Mouse (Mus musculus) heart, embryonic 13.5 days (tissue): Measurements from ENCODE around the gene Fbxl18. TPM values are rescaled to one million over a fixed set of nuclear protein-coding genes. Genes with fewer than 3 reads are reported as not detected.
A peak's percentile ranks its signal among the peaks of the same experiment; 100 is the strongest.

Experiments
- ATAC-seq: fragments of 200-750 bp; cut with Nextera tagmentation; 2 replicates; pipeline ENCODE4 v1.8.0; 2017; ENCODE audit warnings: moderate TSS enrichment; ENCODE audit not compliant: insufficient number of reproducible peaks, low FRiP score, low TSS enrichment; ENCODE audit errors: extremely low read depth
- H3K27ac ChIP-seq: fragments of 300-500 bp; sonication (generic); replicated peaks from 2 replicates; pipeline ENCODE4 v1.5.1; 2015; ENCODE audit warnings: moderate library complexity, mild to moderate bottlenecking, inconsistent platforms
- H3K27me3 ChIP-seq: fragments of 300-500 bp; sonication (generic); replicated peaks from 2 replicates; pipeline ENCODE4 v1.6.1; 2015; ENCODE audit warnings: mild to moderate bottlenecking, inconsistent platforms
- H3K36me3 ChIP-seq: fragments of 300-500 bp; sonication (generic); 2 replicates; pipeline ENCODE4 v1.6.1; 2015; ENCODE audit warnings: mild to moderate bottlenecking, inconsistent platforms
- H3K4me1 ChIP-seq: fragments of 300-500 bp; sonication (generic); 2 replicates; pipeline ENCODE4 v1.6.1; 2015; ENCODE audit warnings: inconsistent platforms
- H3K4me2 ChIP-seq: fragments of 300-500 bp; sonication (generic); 2 replicates; pipeline ENCODE4 v1.6.1; 2015; ENCODE audit warnings: inconsistent platforms, mild to moderate bottlenecking, moderate library complexity
- H3K4me3 ChIP-seq: fragments of 300-500 bp; sonication (generic); 2 replicates; pipeline ENCODE4 v1.5.1; 2015; ENCODE audit warnings: moderate library complexity, mild to moderate bottlenecking, inconsistent platforms
- H3K9ac ChIP-seq: fragments of 300-500 bp; sonication (generic); 2 replicates; pipeline ENCODE4 v1.6.1; 2015; ENCODE audit warnings: inconsistent platforms, mild to moderate bottlenecking, moderate library complexity
- H3K9me3 ChIP-seq: fragments of 300-500 bp; sonication (generic); 2 replicates; pipeline ENCODE4 v1.6.1; 2016; ENCODE audit warnings: inconsistent platforms
- WGBS: fragments of 180-500 bp; shearing (Covaris S2); methylation state at CpG from one replicate; pipeline ENCODE4 v1.1.7; 2015; ENCODE audit warnings: mixed read lengths; 5-methylcytosine and 5-hydroxymethylcytosine counted together
- polyA plus RNA-seq: library from polyadenylated mRNA; unstranded; fragments of >200 nt; fragmentation: Nextera tagmentation; extraction: Ambion mirVana; gene quantifications from 2 replicates; pipeline ENCODE4 v1.2.1, GENCODE M21; 2015

Gene Fbxl18
- polyA plus RNA-seq, 1 experiment from 2014 or later = 8.7 TPM

DNA sequence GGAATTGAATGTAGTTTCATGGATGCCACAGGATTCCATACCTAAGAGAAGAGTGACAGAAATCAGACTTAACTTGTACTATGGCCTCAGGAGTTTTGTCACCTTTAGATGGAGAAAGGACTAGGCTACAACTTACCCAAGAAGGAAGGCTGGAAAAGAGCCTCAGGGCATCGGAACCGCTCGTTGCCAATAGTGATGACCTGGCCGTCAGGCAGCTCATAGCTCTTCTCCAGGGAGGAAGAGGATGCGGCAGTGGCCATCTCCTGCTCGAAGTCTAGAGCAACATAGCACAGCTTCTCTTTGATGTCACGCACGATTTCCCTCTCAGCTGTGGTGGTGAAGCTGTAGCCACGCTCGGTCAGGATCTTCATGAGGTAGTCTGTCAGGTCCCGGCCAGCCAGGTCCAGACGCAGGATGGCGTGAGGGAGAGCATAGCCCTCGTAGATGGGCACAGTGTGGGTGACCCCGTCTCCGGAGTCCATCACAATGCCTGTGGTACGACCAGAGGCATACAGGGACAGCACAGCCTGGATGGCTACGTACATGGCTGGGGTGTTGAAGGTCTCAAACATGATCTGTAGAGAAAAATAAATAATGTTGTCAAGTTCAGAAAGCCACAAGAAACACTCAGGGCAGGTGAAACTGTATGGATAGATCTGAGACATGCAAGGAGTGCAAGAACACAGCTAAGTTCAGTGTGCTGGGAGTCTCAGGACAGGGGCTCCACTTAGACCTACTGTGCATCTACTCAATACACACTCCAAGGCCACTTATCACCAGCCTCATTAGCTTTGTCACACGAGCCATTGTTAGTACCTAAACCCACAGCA is 9.2 kb upstream of the Fbxl18 start:
- peak overlapping the region; percentile 100 for H3K27ac ChIP-seq
- peak overlapping the region; percentile 100 for H3K9ac ChIP-seq
- H3K4me2 ChIP-seq = peak overlapping the region; percentile 90
- H3K4me1 ChIP-seq = peaks cover 50% of the 10 kb centered on the region
- H3K36me3 ChIP-seq = peaks cover 62% of the 10 kb centered on the region
- WGBS = 62% methylated on average over 19 of the region's 19 CpGs
- H3K9me3 ChIP-seq = no peaks in the 10 kb centered on the region
- ATAC-seq = no peak
- H3K4me3 ChIP-seq = peak overlapping the region; percentile 98
- no peaks in the 10 kb centered on the region for H3K27me3 ChIP-seq

DNA sequence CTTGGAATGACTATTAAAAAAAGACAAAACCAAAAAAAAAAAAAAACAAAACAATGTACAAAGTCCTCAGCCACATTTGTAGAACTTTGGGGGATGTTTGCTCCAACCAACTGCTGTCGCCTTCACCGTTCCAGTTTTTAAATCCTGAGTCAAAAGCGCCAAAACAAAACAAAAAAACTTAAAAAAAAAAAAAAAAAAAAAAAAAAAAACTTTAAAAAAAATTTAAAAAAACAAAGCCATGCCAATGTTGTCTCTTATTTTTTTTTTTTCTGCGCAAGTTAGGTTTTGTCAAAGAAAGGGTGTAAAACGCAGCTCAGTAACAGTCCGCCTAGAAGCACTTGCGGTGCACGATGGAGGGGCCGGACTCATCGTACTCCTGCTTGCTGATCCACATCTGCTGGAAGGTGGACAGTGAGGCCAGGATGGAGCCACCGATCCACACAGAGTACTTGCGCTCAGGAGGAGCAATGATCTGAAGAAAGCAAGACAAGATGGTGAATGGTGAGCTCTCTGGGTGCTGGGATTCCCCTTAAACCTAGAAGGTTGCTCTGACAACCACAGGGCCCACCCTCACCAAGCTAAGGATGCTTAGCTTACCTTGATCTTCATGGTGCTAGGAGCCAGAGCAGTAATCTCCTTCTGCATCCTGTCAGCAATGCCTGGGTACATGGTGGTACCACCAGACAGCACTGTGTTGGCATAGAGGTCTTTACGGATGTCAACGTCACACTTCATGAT is 8.4 kb upstream of the Fbxl18 start:
- Histone ChIP-seq H3K4me2 (peak overlapping the region; percentile 90), H3K9me3 (no peaks in the 10 kb centered on the region), H3K36me3 (peaks cover 67% of the 10 kb centered on the region), H3K27ac (peak overlapping the region; percentile 100), H3K4me1 (peaks cover 43% of the 10 kb centered on the region), H3K9ac (peak overlapping the region; percentile 100), H3K27me3 (no peaks in the 10 kb centered on the region), H3K4me3 (peak overlapping the region; percentile 98)
- WGBS = 66% methylated on average over 14 of the region's 14 CpGs
- ATAC-seq = no peak

DNA sequence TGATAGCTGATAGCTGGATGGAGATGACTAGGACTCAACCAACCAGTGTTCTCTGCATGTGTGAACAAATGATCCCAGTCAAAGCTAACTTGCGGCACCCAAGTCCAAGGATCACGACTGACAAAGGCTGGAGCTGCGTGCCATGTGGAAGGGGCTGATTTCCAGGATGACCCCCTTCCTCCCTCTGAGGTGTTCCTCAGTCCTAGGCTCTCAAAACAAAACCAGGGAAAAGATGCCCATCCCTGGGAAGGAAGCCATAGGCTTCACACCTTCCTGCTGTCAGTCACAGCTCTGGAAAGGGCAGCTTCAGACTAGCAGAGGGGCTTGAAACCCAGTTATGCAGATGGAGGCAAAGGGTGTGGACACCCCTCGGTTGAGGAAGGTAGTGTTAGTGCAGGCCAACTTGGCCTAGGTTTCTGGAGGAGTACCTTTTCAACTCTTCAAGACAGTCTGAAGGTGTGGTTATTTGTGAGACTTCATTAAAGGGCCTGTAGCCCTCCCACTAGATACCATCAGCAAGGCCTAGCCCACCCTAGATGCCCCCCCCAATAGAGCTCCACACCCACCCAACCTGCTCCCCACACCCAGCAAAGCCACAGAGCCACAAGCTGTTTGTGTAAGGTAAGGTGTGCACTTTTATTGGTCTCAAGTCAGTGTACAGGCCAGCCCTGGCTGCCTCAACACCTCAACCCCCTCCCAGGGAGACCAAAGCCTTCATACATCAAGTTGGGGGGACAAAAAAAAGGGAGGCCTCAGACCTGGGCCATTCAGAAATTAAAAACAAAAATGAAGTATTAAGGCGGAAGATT is 7.5 kb upstream of the Fbxl18 start:
- peak overlapping the region; percentile 23 for H3K4me3 ChIP-seq
- H3K4me1 ChIP-seq = peaks cover 33% of the 10 kb centered on the region
- 38% methylated on average over 5 of the region's 5 CpGs for whole genome bisulfite sequencing
- peak overlapping the region; percentile 78 for H3K9ac ChIP-seq
- no peak for ATAC-seq
- no peaks in the 10 kb centered on the region for H3K9me3 ChIP-seq
- H3K4me2 ChIP-seq = peak overlapping the region; percentile 90
- H3K27me3 ChIP-seq = no peaks in the 10 kb centered on the region
- peaks cover 70% of the 10 kb centered on the region for H3K36me3 ChIP-seq
- peak overlapping the region; percentile 70 for H3K27ac ChIP-seq

DNA sequence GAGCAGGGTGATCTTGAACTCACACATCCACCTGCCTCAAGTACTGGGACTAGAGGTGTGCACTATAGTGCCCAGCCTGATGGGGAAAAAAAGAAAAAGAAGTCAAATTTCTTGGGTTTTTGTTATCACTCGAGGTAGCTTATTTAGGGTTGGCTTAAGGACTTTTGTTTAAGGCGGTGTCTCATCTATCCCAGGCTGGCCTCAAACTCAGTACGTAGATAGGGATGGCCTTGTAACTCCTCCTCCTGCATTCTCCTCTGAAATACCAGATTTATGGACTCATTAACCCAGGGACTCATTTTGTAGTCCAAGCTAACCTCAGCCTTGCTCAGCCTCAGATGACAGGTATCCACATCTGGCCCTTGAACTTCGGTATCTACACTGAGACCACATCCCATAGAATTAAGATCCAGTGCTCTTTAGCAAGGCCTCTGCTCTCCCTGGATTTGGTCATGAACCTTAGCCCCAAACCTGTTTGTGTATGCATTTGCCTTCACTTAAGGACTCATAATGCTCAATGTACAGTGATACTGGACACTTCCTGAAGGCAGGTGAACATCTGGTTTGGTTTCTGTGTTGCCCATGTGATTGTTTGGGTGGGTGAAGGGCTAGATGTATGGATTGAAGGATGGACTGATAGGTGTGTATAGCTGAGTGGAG is 6.8 kb upstream of the Fbxl18 start:
- Histone ChIP-seq H3K36me3 (peaks cover 75% of the 10 kb centered on the region), H3K9ac (peak overlapping the region; percentile 78; the same call in 1 of the 2 replicates), H3K4me3 (0 out of 2 replicates have a peak overlapping the region, but pooled peaks have one; percentile 23)

DNA sequence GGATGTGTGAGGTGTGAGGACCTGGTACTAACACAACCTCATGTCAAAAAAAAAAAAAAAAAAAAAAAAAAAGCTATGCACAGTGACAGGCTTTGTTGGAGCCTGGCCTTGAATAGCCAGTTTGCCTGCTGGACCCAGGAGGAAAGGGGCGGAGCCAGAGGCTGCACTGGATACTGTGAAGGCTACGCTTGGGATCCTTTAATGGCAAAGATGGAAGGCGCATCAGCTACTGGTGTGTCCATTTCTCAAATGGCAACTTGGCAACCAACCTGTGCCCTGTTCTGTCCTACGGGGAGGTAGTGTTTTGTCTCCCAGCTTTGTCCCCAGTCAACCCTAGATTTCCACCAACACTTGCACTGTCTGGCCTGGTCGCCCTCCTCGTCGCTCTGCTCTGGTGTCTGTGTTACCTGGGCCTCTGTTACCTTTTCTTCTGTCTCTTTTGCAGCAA is 6.2 kb upstream of the Fbxl18 start:
- Histone ChIP-seq H3K4me2 (no peak overlapping the region), H3K27ac (peak overlapping the region; percentile 70), H3K27me3 (no peaks in the 10 kb centered on the region), H3K9ac (0 out of 2 replicates have a peak overlapping the region, but pooled peaks have one; percentile 1), H3K4me1 (peaks cover 26% of the 10 kb centered on the region), H3K9me3 (no peaks in the 10 kb centered on the region), H3K36me3 (peaks cover 79% of the 10 kb centered on the region), H3K4me3 (no peak overlapping the region)
- WGBS = 66% methylated on average over 7 of the region's 7 CpGs
- no peak for ATAC-seq

More for the DNA sequence above, 6.8 kb upstream of the Fbxl18 start:
- no peak for ATAC-seq
- 40% methylated on average over 4 of the region's 4 CpGs for WGBS
- H3K9me3 ChIP-seq = no peaks in the 10 kb centered on the region
- no peaks in the 10 kb centered on the region for H3K27me3 ChIP-seq
- H3K4me2 ChIP-seq = peak overlapping the region; percentile 90; the same call in 1 of the 2 replicates
- H3K27ac ChIP-seq = peak overlapping the region; percentile 70
- peaks cover 26% of the 10 kb centered on the region for H3K4me1 ChIP-seq

DNA sequence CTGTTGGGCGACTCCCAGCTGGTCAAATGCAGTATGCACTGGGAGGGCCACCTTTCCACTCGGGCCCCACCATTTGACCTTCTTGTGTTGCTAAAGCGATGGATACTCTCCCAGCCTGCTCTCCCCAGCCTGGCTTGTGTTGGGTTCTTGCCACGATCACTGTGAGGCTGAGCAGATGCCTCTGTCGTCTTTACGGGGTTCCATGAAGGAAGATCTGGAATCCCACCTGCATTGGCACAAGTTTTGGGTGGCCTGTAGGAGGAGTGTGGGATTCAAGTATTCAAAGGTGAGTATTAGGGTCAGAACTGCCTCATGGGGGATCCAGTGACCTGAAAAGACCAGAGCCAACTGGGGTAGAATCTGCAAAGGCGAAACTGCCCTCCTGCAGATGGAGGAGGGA is 5.4 kb upstream of the Fbxl18 start:
- WGBS = 67% methylated on average over 7 of the region's 7 CpGs
- H3K36me3 ChIP-seq = peaks cover 79% of the 10 kb centered on the region

DNA sequence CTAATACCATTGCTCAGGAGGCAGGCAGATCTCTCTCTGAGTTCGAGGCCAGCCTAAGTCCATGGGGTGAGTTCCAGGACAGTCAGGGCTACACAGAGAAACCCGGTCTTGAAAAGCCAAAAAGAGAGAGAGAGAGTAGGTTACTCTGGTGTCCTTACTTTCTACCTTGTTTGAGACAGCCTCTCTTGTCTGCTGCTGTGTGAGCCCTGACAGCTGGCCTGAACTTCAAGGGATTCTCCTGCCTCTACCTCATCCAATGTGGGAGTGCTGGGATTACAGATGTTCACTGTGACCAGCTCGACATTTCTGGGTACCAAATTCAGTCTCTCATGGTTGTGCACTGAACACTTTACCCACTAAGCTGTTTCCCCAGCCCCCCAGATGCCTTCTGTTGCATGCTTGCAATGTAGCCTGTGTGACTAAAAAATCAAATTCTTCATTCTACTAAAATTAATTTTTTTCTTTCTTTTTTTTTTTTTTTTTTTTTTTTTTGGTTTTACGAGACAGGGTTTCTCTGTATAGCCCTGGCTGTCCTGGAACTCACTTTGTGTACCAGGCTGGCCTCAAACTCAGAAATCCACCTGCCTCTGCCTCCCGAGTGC is 4.8 kb upstream of the Fbxl18 start:
- Histone ChIP-seq H3K27me3 (no peaks in the 10 kb centered on the region), H3K4me3 (no peak overlapping the region), H3K36me3 (peaks cover 73% of the 10 kb centered on the region), H3K27ac (no peak overlapping the region), H3K9me3 (no peaks in the 10 kb centered on the region), H3K4me1 (peaks cover 35% of the 10 kb centered on the region), H3K9ac (no peak overlapping the region), H3K4me2 (no peak overlapping the region)
- no peak for ATAC-seq
- WGBS = 75% methylated on average over 5 of the region's 5 CpGs

More for the DNA sequence above, 5.4 kb upstream of the Fbxl18 start:
- H3K9ac ChIP-seq = no peak overlapping the region
- no peak overlapping the region for H3K4me2 ChIP-seq
- ATAC-seq = no peak
- peak overlapping the region; percentile 43; the same call in 1 of the 2 replicates for H3K27ac ChIP-seq
- H3K9me3 ChIP-seq = no peaks in the 10 kb centered on the region
- H3K4me3 ChIP-seq = no peak overlapping the region
- no peaks in the 10 kb centered on the region for H3K27me3 ChIP-seq
- H3K4me1 ChIP-seq = peaks cover 33% of the 10 kb centered on the region

DNA sequence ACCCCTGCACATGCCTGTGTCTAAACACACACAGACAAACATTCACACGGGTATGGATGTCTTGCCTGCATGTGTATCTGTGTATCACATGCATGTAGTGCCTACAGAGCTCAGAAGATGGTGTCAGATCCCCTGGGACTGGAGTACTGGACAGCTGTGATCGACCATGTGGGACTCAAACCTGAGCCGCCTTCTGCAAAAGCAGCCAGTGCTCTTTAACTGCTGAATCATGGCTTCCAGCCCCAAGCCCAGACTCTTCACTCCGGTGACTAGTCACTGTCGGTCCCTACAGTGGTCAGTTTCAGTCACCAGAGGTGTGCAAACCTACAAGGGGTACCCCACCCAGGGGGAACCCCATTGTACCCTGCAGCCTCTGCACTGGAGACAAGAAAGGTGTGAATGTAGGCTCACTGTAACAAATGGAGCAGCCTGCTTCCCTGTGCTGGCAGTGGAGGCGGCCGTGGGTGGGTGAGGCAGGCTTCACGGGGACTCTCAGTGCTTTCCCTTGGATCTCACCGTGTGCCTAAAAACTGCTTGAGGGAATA is 3.9 kb upstream of the Fbxl18 start:
- Histone ChIP-seq H3K4me2 (no peak overlapping the region), H3K9ac (no peak overlapping the region), H3K36me3 (peaks cover 63% of the 10 kb centered on the region), H3K4me1 (peaks cover 32% of the 10 kb centered on the region), H3K9me3 (no peaks in the 10 kb centered on the region), H3K27ac (no peak overlapping the region), H3K27me3 (no peaks in the 10 kb centered on the region), H3K4me3 (no peak overlapping the region)
- 78% methylated on average over 9 of the region's 9 CpGs for WGBS
- no peak for ATAC-seq

DNA sequence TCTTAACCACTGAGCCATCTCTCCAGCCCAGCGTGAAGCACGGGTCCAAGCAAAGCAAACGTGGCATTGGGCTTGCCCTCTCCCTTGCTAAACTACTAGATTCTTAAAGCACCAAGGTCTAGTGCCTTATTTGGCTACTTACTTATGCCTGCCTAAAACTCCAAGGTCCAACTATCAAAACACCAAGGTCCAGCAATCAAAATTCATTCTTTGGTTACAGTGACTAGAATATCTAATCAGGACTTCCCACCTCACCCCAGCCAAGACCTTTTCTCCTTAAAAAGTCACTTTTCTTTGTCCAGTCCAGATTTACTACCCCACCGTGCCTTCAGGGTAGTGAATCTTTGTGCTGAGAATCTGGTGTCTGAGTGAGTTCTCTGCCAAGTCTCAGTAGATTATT is 3.1 kb upstream of the Fbxl18 start:
- Histone ChIP-seq H3K36me3 (peaks cover 56% of the 10 kb centered on the region), H3K9ac (no peak overlapping the region), H3K4me1 (peaks cover 32% of the 10 kb centered on the region), H3K4me2 (no peak overlapping the region), H3K27me3 (no peaks in the 10 kb centered on the region), H3K4me3 (no peak overlapping the region), H3K9me3 (no peaks in the 10 kb centered on the region), H3K27ac (no peak overlapping the region)
- ATAC-seq = no peak
- 86% methylated on average over 4 of the region's 4 CpGs for WGBS

DNA sequence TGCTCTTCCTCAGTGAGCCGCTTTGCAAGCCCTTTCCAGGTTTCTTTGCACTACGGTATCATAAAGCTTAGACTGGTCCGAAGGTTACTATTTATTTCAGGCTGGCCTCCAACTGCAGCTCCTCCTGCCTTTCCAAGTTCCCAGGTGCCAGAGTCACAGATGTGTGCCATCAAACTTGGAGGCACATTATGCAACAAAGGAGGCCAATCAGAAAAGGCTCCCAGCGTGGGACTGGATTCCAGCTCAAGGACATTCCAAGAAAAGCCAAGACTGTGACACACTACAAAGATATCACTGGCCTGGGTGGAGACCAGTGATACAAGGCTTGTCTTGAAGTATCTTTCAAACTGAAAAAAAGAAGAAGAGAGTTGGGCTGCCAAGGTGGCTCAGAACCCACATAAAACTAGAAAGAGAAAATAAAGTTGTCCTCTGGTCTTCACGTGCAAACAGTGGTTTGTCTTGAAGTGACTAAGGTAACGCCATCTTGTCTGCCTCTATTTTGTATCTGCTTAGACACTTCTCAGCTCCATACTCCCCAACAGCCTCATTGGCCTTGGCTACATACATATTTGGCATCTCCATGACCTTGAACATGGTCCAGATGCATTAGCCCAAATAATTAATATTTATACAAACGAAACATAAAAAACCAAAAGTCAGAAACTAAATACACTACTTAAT is 2.5 kb upstream of the Fbxl18 start:
- H3K9me3 ChIP-seq = no peaks in the 10 kb centered on the region
- no peak overlapping the region for H3K9ac ChIP-seq
- no peak overlapping the region for H3K27ac ChIP-seq
- ATAC-seq = no peak
- H3K27me3 ChIP-seq = no peaks in the 10 kb centered on the region
- WGBS = 90% methylated on average over 7 of the region's 7 CpGs
- no peak overlapping the region for H3K4me3 ChIP-seq
- peaks cover 26% of the 10 kb centered on the region for H3K4me1 ChIP-seq
- H3K36me3 ChIP-seq = peaks cover 50% of the 10 kb centered on the region
- no peak overlapping the region for H3K4me2 ChIP-seq
